Mouse (Mus musculus): ENCODE measurements around the gene Traf1.

Gene Traf1

DNA sequence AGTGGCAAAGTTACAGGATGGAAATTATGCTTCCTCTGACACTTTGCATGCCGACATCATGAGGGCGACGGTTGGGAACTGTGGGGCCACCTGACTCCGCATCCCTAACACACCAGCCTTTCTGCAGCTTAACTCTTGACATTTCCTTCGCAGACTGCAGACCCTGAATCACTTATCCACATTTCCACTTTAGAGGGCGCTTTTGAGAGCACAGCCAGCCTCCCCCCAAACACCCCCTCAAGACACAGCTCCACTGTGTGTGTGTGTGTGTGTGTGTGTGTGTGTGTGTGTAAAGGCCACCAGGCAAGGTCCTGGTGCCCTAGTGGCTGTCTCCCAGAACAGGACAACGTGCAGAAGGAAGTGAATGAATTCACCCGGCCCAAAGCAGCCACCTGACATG is 4.2 kb upstream of the Traf1 start:
- no peak for DNase-seq

DNA sequence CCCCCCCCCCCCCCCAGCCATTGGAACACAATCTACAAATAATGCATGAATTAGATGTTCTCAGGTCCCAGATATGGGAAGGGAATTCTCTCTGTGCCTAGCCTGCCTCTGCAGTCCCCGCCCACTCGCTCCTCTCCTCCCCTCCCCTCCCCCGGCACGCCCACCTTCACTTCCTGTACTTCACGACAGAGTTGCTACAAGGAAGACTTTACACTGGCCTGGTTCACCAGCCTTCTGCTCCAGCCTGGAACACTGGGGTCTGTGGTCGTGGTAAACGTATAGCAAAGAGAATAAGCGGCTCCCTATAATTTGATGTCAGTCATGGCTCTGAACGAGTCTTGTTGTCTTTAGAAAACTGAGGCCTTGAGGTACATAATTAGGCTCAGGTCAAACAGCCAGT is 3.7 kb upstream of the Traf1 start:
- peak; percentile 80 for DNase-seq

DNA sequence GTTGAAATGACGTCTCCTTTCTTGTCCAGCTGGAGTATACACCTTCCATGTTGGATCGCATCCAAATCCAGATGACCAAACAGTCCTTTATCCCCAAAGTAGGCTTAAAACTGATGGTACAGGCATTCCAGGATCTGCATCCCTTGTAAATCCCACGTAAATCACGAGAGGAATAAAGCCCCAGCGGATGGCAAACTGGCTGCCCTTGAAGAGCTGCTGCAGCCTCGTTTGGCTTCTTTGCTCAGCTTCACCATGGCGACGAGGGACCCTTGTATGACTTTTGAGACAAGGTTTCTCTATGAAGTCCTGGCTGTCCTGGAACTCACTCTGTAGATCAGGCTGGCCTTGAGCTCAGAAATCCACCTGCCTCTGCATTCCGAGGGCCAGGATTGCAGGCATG is 3.1 kb upstream of the Traf1 start:
- no peak for DNase-seq

DNA sequence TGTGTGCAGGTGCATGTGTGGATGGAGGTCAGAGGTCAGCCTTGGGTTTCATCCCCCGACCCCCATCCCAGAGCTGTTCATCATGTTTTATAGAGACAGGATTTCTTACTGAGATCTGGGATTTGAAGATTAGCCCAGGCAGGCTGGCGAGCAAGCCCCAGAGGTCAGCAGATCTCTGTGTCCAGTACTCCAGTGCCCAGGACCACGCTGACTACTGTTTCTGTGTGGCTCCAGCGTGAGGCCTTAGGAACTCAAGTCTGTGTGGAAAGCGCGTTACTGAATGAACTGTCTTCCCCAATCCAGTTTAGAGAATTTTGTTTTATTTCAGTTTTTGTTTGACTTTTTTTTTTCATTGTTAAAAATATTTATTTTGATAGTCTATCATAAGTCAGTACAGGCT is 2.7 kb upstream of the Traf1 start:
- no peak for DNase-seq

DNA sequence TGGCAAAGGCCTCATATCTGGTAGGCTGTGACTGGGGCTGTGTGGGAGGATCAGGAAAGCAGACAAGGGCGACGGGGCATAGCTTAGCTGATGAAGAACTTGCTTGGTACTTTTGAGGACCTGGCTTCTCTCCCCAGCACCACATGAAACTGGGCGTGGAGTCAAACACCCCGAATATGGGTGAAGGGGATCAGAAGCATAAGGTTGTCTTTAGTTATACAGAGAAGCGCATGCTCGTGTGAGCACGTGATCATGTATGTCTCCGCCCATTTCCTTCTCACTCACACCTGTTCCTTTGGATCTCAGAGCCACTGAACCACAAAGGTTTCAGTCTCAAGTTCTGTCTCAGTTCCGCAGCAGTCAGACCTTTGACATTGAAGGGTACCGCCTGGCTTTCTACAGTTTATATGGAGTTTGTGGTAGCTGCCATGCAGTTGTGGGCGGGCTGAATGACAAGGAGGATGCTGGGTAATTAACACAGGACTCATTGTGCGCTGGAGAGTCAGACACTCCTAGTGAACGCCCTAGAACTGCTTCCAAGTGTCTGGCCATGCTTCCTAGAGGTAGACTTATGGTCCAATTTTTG is 1.9 kb upstream of the Traf1 start:
- DNase-seq: peak; percentile 66

DNA sequence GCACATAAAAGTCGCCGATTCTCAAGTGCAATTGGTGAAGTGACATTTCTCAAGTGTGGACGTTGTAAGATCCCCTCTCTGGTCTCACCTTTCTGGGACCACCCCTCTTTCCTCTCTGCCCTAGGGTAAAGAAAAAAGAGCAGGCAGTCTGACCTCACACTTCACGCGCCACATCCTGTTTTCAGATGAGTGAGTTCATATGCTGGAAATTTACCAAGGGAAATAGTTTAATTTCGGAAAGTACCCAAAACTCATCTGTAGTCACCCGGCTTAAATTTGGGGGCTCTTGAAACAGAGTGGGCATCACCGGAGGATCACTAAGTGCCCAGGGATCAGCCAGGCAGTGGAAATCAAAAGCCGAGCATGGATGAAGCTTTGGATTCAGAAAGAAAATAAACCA is 1.3 kb upstream of the Traf1 start:
- DNase-seq: peak; percentile 42

DNA sequence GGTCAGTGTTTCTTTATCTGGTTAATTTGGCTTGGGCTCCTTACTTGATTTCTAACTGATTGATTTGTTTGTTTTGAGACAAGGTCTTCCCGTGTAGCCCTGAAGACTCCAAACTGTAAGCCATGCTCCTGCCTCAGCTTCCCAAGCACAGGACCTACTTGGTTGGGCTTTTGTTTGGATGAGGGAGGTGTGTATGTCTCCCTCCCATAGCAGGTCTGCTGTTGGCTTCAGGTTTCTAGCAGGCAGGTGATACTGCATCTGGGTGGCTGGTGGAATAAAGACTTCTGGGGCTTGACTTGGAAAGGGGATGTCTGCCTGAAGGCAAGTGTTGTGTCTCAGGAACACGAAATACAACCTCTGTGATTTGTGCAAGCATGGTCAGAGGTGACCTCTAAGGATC is 639 bp upstream of the Traf1 start:
- DNase-seq: no peak

DNA sequence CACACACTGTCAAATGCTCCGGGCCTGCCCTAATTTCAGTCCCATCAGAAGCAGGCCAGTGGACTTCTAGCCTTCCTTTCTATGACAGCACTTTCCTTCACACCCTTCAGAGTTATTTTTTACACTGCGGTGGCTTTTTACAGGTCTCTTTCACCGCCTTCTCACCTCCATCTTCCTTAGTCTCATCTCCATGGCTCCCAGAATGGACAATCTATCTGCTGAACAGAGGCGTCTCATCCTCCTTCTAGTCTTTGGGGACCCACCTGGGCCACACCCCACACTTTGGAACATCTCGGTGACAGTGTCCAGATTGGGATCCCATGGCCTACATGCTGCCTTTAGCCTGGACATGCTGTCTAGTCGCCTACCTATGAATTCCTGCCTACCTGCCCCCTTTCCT is 606 bp downstream of the Traf1 start:
- DNase-seq: no peak

DNA sequence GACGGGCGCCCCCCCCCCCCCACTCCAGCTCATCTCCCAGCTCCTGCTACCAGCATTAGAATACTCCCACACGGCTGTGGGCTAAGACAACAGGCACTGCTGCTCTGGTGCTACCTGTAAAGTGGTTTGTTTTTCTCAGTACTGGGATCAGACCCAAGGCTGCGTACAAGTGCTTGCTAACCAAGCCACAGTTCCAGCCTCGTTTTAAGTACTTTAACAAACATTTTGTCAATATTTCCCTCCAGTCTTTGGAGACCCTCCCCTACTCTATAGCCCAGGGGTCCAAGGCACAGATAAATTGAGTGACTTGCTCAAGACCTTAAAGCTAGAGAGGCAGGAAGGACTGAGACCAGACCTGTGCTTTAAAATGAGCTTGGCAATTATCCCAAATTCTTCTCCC is 1.1 kb downstream of the Traf1 start:
- DNase-seq: peak; percentile 65

DNA sequence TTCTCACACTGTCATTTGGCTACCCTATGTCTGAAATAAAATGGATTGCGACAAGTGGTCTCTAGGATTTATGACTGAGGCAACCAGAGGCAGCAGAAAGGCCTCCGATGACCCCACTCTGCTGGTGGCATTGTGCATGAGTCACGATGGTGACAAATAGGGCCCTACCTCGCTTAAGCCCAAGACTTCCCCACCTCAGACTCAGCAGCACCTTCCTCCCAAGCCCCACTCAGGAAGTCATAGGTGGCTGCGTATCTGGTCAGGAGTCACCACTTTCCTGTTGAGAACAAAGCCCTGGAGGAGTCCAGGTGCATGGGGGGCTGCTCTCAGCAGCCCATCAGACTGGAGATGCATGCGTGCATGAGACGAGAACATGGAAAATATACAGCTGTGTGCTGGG is 3.0 kb downstream of the Traf1 start:
- no peak for DNase-seq

DNA sequence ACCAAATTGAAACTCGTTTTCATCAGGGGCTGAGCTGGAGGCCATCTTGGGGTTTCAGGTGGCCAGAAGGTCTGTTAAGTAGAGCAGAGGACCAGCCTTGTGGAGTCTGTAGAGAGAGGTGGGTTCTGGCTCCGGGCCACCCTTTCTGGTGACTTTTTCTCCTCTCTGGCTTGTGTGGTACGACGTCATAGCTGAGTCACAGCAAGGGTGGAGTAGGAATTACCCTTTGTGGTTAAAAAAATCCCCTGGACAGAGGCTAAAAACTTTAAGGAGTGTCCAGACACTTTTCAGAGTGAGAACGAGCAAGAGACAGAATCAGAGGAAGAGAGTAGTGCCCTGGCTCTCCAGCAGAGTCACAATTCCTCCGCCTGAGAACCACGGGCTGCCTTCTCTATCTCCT is 3.5 kb downstream of the Traf1 start:
- DNase-seq: no peak

DNA sequence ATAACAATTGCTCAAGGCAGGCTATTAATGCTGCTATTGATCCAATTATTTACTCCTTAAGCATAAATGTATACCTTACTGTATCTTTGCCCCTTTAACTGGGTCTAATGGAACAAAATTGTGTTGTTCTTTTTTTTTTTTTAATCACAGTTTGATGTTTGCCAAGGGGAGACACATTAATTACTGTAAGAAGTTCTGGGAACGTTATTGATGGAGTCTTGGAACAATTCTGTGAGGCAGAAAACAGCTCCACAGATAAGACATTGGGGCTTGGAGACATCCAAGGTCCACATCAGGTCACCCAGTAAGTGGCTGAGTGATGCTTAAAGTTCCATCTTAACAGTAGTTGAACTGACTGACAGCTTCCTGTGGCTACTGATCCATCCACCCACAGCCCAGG is 4.2 kb downstream of the Traf1 start:
- no peak for DNase-seq

DNA sequence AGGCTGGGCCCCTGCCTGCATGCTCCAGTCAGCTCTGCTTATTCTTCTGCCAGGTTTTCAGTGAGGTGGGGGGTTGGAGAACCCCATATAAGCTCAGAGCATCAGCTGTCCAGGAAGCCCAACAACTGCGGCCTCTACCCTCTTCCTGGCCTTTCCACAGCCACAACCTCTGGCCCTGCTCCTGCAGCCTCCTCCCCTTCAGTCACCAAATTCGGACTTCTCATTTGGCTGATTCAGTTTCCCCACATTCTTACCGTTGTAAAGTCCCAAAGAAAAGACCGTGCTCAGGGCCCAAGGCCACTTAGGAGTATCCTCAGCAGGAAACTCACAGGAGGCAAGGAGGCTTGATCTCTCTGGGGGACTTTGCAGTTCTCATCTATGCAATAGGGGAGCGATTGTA is 4.6 kb downstream of the Traf1 start:
- no peak for DNase-seq

DNA sequence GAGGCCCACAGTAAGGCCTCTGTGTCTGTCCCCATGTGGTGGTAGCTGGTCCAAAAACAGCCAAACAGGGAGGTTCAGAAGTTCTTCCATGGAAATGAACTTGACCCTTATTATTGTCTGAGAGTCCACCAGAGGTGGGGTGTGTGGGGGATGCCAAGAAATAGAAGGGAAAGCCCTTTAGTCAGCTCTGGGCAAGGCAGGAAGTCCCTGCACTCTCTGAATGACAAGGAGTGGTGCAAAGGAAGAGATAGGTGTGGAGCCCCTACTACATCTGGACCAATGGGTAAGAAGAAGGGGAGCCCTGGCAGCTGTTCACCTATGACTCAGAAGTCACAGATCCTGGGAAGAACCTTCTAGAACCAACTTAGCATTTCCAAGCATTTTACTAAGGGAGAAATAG is 7.2 kb downstream of the Traf1 start:
- DNase-seq: no peak

DNA sequence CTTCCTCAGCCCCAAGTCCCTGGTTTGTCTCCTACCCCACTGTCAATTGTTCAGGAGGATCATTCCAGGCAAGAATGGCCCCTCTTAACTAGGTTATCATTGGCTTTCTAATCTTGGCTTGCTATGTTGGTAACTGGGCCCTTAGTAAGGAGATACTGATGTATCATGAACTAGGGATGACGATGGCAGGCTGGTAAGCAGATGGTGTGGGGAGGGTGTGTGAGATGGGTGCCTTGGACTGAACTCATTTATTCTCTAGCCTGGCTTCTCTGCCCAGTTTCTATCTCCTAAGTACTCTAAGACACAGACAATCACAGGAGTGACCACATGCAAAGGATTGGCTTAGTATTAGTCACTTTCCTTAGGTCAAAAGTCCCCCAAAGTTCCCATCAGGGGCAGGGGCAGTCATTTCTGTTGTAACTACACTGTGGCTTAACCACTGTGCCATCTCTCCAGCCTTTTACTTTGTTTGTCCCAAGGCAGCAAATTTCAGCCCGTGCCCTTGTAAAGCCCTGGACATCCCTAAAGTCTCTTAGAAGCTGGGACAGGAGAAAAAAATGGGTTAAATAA is 7.9 kb downstream of the Traf1 start:
- DNase-seq: no peak

DNA sequence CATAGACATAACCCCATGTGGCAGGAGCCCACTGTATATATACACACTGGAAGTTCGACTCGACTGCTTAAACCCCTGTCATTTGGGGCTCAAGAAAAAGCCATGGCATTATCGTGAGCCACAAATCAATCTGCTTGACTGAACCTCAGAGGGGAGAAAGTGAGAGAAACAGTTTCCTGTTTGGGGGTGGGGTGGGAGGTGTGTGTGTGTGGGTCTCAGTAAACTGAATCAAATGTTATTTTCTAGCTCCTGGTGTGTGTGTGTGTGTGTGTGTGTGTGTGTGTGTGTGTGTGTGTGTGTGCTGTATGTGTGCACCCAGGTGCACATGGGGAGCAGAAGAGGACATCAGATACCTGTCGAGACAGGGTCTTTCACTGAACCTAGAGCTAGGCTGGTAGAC is 8.6 kb downstream of the Traf1 start:
- DNase-seq: no peak

DNA sequence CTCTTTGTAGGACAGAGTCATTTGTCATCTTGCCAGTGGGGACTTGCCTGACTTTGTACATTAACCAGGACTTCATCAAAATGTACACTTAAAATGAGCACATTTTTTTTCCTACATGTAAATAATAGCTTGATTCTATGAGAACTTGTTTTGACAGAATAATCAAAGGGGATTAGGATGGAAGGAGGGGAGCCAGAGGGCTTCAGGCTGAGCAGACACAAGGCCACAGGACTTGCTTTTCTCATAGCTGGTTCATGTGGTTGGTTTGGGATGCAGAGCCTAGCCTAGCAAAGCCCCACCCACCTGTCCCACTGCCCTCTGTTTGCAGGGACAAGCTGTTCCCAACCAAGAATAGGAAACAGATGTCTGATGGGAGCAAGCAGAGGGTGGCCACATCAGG is 10.1 kb downstream of the Traf1 start:
- DNase-seq: no peak

DNA sequence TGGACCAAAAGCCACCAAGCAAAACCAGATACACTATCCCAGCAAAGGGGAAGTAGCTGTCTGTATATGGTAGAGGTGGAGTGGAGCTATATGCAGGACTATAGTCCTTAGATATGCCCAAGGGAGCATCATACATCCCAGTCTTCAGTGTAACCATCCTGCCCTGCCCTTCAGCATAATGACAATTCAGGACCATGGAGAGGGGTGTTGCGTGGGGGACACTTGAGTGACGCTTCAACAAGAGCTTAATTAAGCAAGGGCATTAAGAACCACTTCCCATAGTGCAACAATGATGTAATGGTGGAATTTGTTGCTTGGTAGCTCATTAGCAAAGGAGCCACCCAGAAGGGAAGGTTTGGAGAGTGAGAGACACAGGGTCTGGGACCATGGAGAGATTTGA is 12.9 kb downstream of the Traf1 start:
- DNase-seq: no peak

DNA sequence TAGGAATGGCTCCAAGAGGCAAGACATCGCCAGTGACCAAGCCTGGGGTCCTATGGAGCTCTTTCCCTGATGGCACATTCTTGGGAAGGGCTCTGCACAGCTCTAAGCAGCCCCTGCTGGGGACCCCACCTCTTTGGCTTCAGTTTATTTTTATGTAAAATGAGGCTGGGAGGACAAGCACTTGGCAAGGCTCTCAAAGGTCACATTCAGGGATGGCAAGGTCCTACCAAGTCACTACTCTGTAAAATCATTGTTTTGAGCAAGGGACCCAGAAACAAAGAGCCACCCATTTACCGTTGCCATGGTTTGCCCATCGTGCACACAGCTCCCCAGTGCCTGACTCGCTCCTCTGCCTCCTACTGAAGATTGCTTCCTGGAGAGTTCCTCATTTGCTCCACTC is 15.5 kb downstream of the Traf1 start:
- no peak for DNase-seq

DNA sequence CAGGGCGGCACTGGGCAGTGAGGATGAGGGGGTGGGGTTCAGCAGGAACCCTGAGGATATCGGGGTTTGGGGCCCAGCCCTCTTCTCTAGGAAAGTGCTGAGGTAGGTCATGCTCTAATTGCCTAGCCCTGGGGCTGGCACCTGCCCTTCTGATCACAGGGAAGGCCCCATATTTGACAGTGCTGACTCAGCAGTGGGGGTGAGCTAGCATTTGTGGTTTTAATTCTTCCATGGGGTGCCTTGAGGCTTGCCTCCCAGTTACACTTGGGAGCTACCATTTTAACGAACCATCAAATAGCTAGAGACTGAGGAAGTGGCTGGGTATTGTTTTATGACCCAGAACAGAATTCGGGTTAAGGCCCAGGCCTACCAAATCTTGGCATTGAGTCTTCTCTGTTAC is 16.0 kb downstream of the Traf1 start:
- no peak for DNase-seq

DNA sequence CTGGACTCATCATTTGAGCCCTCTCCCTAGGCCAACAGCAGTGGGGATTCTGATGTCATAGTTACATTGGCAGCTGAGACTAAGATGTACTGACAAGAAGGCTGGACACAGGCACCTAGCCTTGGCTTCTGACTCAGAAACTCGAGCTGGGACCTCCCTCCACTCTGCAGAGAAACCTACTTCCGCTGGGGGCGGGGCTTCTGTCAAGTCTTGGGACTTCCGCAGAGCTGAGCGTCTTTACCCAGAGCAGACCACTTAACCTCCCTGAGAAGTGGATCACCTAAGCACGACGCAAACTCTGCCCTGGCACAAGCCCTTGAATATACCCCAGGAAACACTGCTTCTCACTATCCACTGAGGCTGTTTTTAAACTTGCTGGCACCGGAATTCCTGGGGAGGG is 16.8 kb downstream of the Traf1 start:
- peak; percentile 91 for DNase-seq

DNA sequence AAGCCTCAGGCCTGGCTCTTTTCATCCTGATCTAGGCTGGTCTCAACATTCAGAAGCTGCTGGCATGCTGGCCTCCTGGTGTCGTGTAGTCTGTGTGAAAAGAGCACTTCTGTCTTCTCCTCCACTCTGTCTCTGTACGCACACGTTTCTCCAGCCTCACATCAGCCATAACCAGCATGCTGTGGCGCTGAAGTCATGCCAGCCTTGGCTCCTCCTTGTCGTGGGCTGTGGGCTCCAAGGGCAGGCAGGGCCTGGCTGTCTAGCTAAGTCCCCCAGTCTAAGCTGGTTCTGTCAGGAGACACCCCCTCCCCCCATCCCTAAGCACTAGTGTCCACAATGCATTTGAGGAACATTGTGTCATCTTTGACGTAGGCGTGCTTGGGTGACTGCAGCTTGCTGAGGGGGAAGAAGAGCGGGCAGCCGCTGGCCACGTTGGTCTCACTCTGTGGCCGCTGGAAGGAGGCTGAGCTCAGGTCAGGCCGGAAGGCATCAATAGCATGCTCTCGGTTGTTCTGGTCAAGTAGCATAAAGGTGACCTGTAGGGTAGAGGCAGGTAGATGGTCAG is 17.9 kb downstream of the Traf1 start:
- peak; percentile 17 for DNase-seq

DNA sequence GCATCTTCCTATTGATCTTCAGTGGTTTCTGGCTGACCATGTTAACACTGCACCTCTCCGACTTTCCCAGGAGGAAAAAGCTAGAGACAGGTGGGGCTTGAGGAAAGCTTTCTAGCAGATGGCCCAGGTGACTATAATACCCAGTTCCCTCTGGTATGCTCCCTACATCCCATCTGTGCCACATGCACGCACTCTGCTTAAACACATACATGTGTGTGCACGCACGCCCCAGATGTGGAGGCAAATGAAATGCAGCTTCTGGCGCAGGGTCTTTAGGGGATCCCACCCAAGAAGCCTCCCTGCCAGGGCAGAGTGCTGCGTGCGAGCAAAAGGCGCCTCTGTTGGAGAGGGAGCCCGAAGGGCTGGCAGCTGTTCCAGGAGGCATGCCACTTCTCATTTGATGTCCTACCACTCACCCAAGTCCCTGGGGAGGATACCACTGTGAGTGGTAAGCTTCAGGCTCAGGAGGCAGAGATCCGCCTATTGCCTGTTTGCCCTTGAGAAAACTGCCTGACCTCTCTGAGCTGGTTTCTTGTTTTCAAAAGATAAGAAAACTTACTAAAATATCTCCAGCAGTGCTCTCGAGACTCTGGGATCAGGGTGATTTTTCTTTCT is 20.4 kb downstream of the Traf1 start:
- no peak for DNase-seq

DNA sequence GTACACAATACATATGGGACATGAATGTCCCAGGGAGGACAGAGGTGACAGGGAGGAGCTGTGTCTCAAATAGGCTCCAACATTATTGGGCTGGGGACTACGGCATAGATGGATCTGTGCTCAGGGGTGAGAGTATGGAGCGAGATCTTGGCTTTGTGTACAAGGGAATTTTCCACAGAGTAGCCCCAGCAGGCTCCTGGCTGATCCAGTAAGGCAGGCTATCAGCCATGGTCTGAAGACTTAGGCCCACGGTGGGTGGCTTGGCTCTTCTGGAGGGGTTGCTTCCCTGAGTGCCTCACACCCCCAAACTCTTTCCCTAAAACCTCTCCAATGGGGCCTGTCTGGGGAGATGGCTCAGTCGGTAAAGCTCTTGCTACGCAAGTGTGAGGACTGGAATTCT is 21.3 kb downstream of the Traf1 start:
- DNase-seq: no peak

Measured in lung, postnatal 36 days (tissue).